Mouse (Mus musculus) cerebellum, adult 2 months (tissue): ENCODE data around the gene Ccin.

Experiments
- CTCF ChIP-seq: fragments of 200-500 bp; IDR thresholded peaks from 2 replicates; pipeline ENCODE4 v1.5.1; 2011; ENCODE audit warnings: low read depth, mild to moderate bottlenecking, control low read depth, low read length, moderate library complexity, borderline replicate concordance; ENCODE audit not compliant: insufficient read depth
- POLR2A ChIP-seq: fragments of 200-500 bp; IDR thresholded peaks from 2 replicates; pipeline ENCODE4 v1.6.1; 2011; ENCODE audit warnings: low read length, control low read depth, borderline replicate concordance; ENCODE audit not compliant: insufficient read depth

DNA sequence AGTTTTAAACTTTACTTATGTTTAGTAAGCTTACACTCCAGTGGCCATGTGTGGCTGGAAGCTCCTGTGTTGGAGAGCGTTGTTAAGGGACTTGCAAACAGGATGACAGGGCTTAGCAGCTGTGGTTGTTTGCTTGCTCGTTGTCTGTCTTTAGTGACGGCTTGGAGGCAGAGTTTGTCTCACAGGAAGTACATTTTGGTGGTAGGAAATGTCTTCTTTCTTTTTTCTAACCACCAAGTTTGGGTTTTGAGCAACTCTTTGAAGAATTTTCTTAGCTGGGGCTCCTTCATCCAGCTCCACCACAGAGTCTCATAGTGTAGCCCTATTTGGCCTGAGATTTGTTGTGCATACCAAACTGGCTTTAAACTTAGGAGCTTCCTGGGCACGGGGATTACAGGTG is 39.0 kb downstream of the Ccin start:
- TF ChIP-seq CTCF (no peak), POLR2A (no peak)
